Mouse (Mus musculus) liver, embryonic 14.5 days (tissue): ENCODE measurements around the gene Slc17a4.

ENCODE experiments used
- CTCF ChIP-seq: IDR thresholded peaks from 2 replicates; pipeline ENCODE4 v1.5.1; 2016; ENCODE audit warnings: antibody characterized with exemption, low read depth, control low read depth
- EP300 ChIP-seq: IDR thresholded peaks from 2 replicates; pipeline ENCODE4 v1.6.1; 2016; ENCODE audit warnings: antibody characterized with exemption, low read depth

GRCm38 (mm10) chr13:23867405-23867804, 47.4 kb downstream of the Slc17a4 start, which contains the start of gene Slc17a1:
- no peak for TF ChIP-seq CTCF
- no peak for TF ChIP-seq EP300
